Mouse (Mus musculus) liver, adult 2 months (tissue): ENCODE measurements around the gene Rps3. TPM values are rescaled to one million over a fixed set of nuclear protein-coding genes. Genes with fewer than 3 reads are reported as not detected.

Experiments used
- DNase-seq: peaks from one replicate; pipeline ENCODE4 v3.0.0-alpha.2; 2011; ENCODE audit warnings: low read depth, low spot score; ENCODE audit errors: extremely low read depth
- H3K27ac ChIP-seq: fragments of 200-500 bp; replicated peaks from 2 replicates; pipeline ENCODE4 v1.5.1; 2012; ENCODE audit warnings: low read depth, mild to moderate bottlenecking, control low read depth, inconsistent platforms, low read length; ENCODE audit not compliant: insufficient read depth
- H3K27me3 ChIP-seq: fragments of 200-500 bp; 2 replicates; pipeline ENCODE4 v1.6.1; 2012; ENCODE audit warnings: mild to moderate bottlenecking, moderate library complexity, low read length, inconsistent platforms; ENCODE audit not compliant: control insufficient read depth, insufficient read depth
- H3K36me3 ChIP-seq: fragments of 200-500 bp; 2 replicates; pipeline ENCODE4 v1.6.1; 2012; ENCODE audit warnings: low read length, inconsistent platforms; ENCODE audit not compliant: control insufficient read depth, insufficient read depth
- H3K4me1 ChIP-seq: fragments of 200-500 bp; 2 replicates; pipeline ENCODE4 v1.6.1; 2011; ENCODE audit warnings: low read length; ENCODE audit not compliant: control insufficient read depth, insufficient read depth
- H3K4me3 ChIP-seq: fragments of 200-500 bp; 2 replicates; pipeline ENCODE4 v1.5.1; 2011; ENCODE audit warnings: low read depth, mild to moderate bottlenecking, control low read depth, low read length, moderate library complexity; ENCODE audit not compliant: insufficient read depth
- H3K79me2 ChIP-seq: fragments of 200-500 bp; 2 replicates; pipeline ENCODE4 v1.6.1; 2012; ENCODE audit warnings: inconsistent platforms, mild to moderate bottlenecking, low read length, moderate library complexity; ENCODE audit not compliant: control insufficient read depth, insufficient read depth
- H3K9ac ChIP-seq: fragments of 200-500 bp; 2 replicates; pipeline ENCODE4 v1.6.1; 2012; ENCODE audit warnings: low read depth, mild to moderate bottlenecking, control low read depth, inconsistent platforms, low read length
- CTCF ChIP-seq: fragments of 200-500 bp; IDR thresholded peaks from 2 replicates; pipeline ENCODE4 v1.5.1; 2011; ENCODE audit warnings: low read depth, low read length, control low read depth
- POLR2A ChIP-seq: fragments of 200-500 bp; IDR thresholded peaks from 2 replicates; pipeline ENCODE4 v1.6.1; 2011; ENCODE audit warnings: low read length, control low read depth; ENCODE audit not compliant: insufficient read depth; ENCODE audit errors: extremely low read depth
- WGBS: fragments of 180-500 bp; shearing (Covaris S2); methylation state at CpG from one replicate; pipeline ENCODE4 v1.1.7; 2018; 5-methylcytosine and 5-hydroxymethylcytosine counted together
- polyA plus RNA-seq: library from polyadenylated mRNA; depleted of rRNA; stranded (reverse); fragments of >200 nt; gene quantifications from 2 replicates; pipeline ENCODE4 v1.2.3, GENCODE M21; 2012
- total RNA-seq: library from RNA; depleted of rRNA; stranded (reverse); fragments of >200 nt; gene quantifications from 2 replicates; pipeline ENCODE4 v1.2.3, GENCODE M21; 2014

The Rps3 gene
- total and polyA plus RNA-seq, 2 experiments, result 147 to 473 TPM

GRCm38 (mm10) chr7:99504556-99504955 lies 21.0 kb upstream of the Rps3 start:
- H3K4me3 ChIP-seq, result no peak overlapping the region
- no peak for DNase-seq
- no peaks in the 10 kb centered on the region for H3K79me2 ChIP-seq
- H3K4me1 ChIP-seq, result no peaks in the 10 kb centered on the region
- H3K9ac ChIP-seq, result no peak overlapping the region
- TF ChIP-seq CTCF (no peak), POLR2A (no peak)
- no peaks in the 10 kb centered on the region for H3K36me3 ChIP-seq
- no peaks in the 10 kb centered on the region for H3K27me3 ChIP-seq
- H3K27ac ChIP-seq, result no peak overlapping the region

GRCm38 (mm10) chr7:99501148-99501547 lies 17.6 kb upstream of the Rps3 start:
- 73% methylated on average over 1 of the region's 1 CpGs for WGBS
- no peak overlapping the region for H3K9ac ChIP-seq
- H3K36me3 ChIP-seq, result no peaks in the 10 kb centered on the region
- H3K27me3 ChIP-seq, result no peaks in the 10 kb centered on the region
- TF ChIP-seq POLR2A (no peak), CTCF (no peak)
- no peak for DNase-seq
- no peak overlapping the region for H3K4me3 ChIP-seq
- H3K79me2 ChIP-seq, result no peaks in the 10 kb centered on the region
- H3K4me1 ChIP-seq, result no peaks in the 10 kb centered on the region
- no peak overlapping the region for H3K27ac ChIP-seq

DNA sequence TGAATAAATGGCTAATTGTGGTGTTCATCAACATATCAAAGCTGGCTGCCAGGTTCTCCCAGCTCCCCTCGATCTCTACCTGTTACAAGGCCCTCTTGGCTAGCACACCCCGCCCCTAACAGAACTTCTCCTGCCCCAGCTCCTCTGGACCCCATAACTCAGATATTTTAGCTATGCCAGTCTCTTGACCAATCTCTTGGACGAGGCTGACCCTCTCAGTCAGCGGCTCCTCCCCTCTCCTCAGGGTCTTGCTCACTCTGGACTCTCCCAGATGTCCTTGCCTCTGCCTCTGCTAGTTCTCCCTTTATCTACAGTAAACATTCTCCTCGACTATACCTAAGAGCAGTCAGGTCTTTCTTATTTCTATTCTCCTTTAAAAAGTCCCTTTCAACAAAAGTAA lies 17.1 kb upstream of the Rps3 start:
- 60% methylated on average over 5 of the region's 5 CpGs for WGBS
- TF ChIP-seq CTCF, result no peak
- TF ChIP-seq POLR2A, result no peak
- no peak overlapping the region for H3K4me3 ChIP-seq
- DNase-seq, result no peak
- H3K27me3 ChIP-seq, result no peaks in the 10 kb centered on the region
- no peak overlapping the region for H3K9ac ChIP-seq
- H3K27ac ChIP-seq, result no peak overlapping the region
- no peaks in the 10 kb centered on the region for H3K4me1 ChIP-seq
- H3K79me2 ChIP-seq, result no peaks in the 10 kb centered on the region
- H3K36me3 ChIP-seq, result no peaks in the 10 kb centered on the region

GRCm38 (mm10) chr7:99500201-99500600 lies 16.7 kb upstream of the Rps3 start:
- Histone ChIP-seq H3K4me3 (no peak overlapping the region), H3K36me3 (no peaks in the 10 kb centered on the region), H3K9ac (no peak overlapping the region), H3K79me2 (no peaks in the 10 kb centered on the region), H3K27ac (no peak overlapping the region), H3K4me1 (no peaks in the 10 kb centered on the region), H3K27me3 (no peaks in the 10 kb centered on the region)
- WGBS, result 5% methylated on average over 8 of the region's 8 CpGs
- TF ChIP-seq CTCF, result peak; percentile 96
- no peak for TF ChIP-seq POLR2A
- DNase-seq, result no peak

- Histone ChIP-seq H3K27me3 (no peaks in the 10 kb centered on the region), H3K4me1 (no peaks in the 10 kb centered on the region), H3K27ac (no peak overlapping the region), H3K36me3 (no peaks in the 10 kb centered on the region), H3K4me3 (no peak overlapping the region), H3K9ac (no peak overlapping the region), H3K79me2 (no peaks in the 10 kb centered on the region)
- WGBS, result 31% methylated on average over 1 of the region's 1 CpGs
- no peak for DNase-seq
- TF ChIP-seq POLR2A, result no peak
- TF ChIP-seq CTCF, result no peak
Measured at GRCm38 (mm10) chr7:99499128-99499527, 15.6 kb upstream of the Rps3 start.

- H3K4me1 ChIP-seq, result no peaks in the 10 kb centered on the region
- no peak overlapping the region for H3K4me3 ChIP-seq
- no peaks in the 10 kb centered on the region for H3K27me3 ChIP-seq
- WGBS, result 76% methylated on average over 5 of the region's 5 CpGs
- no peak for TF ChIP-seq CTCF
- DNase-seq, result no peak
- H3K27ac ChIP-seq, result no peak overlapping the region
- H3K9ac ChIP-seq, result no peak overlapping the region
- H3K79me2 ChIP-seq, result no peaks in the 10 kb centered on the region
- no peaks in the 10 kb centered on the region for H3K36me3 ChIP-seq
Measured at GRCm38 (mm10) chr7:99489708-99490107, 6.2 kb upstream of the Rps3 start.
